Mouse (Mus musculus) spleen, postnatal 0 days (tissue): ENCODE results near the gene Bsnd. TPM values are rescaled to one million over a fixed set of nuclear protein-coding genes. Genes with fewer than 3 reads are reported as not detected.

ENCODE experiments used
- polyA plus RNA-seq: library from polyadenylated mRNA; unstranded; fragments of >200 nt; fragmentation: Nextera tagmentation; extraction: Ambion mirVana; gene quantifications from 2 replicates; pipeline ENCODE4 v1.2.1, GENCODE M21; 2015

Bsnd gene
- not detected in 2 replicates for polyA plus RNA-seq

DNA sequence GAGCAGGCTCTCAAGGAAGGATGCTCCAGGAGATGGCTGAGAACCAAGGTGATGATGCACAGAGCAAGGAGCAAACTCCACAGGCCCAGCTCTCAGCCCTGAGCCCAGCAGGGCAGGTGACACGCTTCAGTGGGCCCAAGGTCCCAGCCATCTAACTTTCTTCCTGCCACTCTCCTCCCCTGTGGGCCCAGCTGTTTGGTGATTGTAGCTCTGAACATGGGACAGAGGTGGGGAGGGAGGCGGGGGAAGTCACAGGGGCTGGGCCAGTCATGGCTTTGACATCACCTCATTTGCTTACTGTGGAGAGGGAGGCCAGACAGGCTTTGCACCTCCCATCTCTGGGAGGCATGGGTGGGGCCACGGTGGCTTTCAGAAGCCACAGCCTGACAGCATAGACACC, at the start of gene Bsnd:
Gene Bsnd, minus strand, starts transcription at position 168 of the 400 bp plus-strand sequence.

Other genes starting within 250 kb of the Bsnd start
- 11.4 and 11.8 TPM in 2 replicates for gene Usp24, start 176.1 kb downstream of the Bsnd start, polyA plus RNA-seq
- 1.7 and 2.0 TPM in 2 replicates for gene Pcsk9, start 28.0 kb downstream of the Bsnd start, polyA plus RNA-seq
- gene Dhcr24, start 68.8 kb upstream of the Bsnd start, polyA plus RNA-seq, result 1.8 and 2.2 TPM in 2 replicates
- not detected in 2 replicates for gene Lexm, start 125.0 kb upstream of the Bsnd start, polyA plus RNA-seq
- gene Ttc22, start 130.1 kb upstream of the Bsnd start, polyA plus RNA-seq, result 0.88 and 1.1 TPM in 2 replicates
- 4.8 and 5.5 TPM in 2 replicates for gene Pars2, start 158.8 kb upstream of the Bsnd start, polyA plus RNA-seq
- gene Ttc4, start 186.7 kb upstream of the Bsnd start, polyA plus RNA-seq, result 33.7 and 35.8 TPM in 2 replicates
- 0.28 and 0.51 TPM in 2 replicates for gene Mroh7, start 238.6 kb upstream of the Bsnd start, polyA plus RNA-seq
- 9.5 and 17.2 TPM in 2 replicates for gene Fam151a, start 241.6 kb upstream of the Bsnd start, polyA plus RNA-seq